Mouse (Mus musculus) layer of hippocampus, postnatal 36 days (tissue): ENCODE data around the gene Inpp1. TPM values are rescaled to one million over a fixed set of nuclear protein-coding genes. Genes with fewer than 3 reads are reported as not detected.
A peak's percentile ranks its signal among the peaks of the same experiment; 100 is the strongest.
"Not testable (repeated sequence)": the region's sequence is repeated elsewhere in the genome, so short reads cannot be mapped to it uniquely, and the experiment has no call there.

ENCODE experiments used
- DNase-seq, 2 experiments: peaks; one replicate each; pipeline ENCODE4 v3.0.0; 2022
- total RNA-seq, 2 experiments: library from RNA; stranded (reverse); gene quantifications; 2 replicates each; pipeline ENCODE4 v1.2.3; 2021

Gene Inpp1
- total RNA-seq: 10 to 100 TPM; 35.3 to 41.0 TPM

GRCm38 (mm10) chr1:52816910-52817812 lies at the start of gene Inpp1:
Inpp1 (minus strand) TSS chr1:52817688.
- peak; percentile 71 to 74 for DNase-seq

- DNase-seq: no peak
Observed at GRCm38 (mm10) chr1:52866007-52866406, 48.5 kb upstream of the Inpp1 start.

DNA sequence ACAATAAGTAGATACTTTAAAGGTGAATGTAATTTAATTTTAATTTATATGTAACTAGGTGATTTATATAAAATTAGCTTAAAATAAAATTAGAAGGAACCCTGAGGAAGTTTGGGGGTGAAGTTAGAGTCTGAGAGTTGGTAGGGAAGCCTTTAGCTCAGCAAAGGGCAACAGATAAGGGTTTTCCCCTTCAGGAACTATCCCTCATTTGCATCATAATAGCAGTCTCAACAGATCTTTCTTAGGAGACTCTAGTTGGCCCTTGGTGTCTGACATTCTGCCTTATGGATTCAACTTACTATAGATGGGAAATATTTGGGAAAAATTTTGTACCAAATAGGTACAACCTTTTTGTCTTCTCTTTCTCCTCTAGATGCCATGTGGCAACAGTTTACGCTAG lies 46.7 kb upstream of the Inpp1 start:
- no peak for DNase-seq

GRCm38 (mm10) chr1:52855904-52856601 lies 38.6 kb upstream of the Inpp1 start:
- no peak for DNase-seq

GRCm38 (mm10) chr1:52854029-52854428 lies 36.5 kb upstream of the Inpp1 start:
- not testable (repeated sequence) for DNase-seq

DNA sequence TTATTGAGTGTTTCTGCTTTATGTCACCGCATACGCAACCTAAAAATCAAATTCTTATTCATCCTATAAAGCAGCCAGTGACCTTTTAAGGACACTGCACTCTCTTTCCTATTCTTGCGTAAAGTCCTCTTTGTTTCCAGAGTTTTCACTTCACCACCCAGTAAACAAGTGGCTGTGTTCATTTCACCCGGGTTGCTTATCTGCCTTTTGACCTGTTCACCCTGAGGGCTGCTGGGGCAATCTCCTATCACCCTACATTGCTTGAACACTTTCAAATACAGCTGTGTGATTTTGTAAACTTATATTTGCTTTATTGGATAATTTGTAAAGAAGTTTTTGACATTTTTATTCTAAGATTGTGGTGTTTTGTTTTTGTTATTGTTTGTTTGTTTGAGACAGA lies 31.9 kb upstream of the Inpp1 start:
- no peak for DNase-seq

GRCm38 (mm10) chr1:52846556-52846955 lies 29.1 kb upstream of the Inpp1 start:
- no peak for DNase-seq

DNA sequence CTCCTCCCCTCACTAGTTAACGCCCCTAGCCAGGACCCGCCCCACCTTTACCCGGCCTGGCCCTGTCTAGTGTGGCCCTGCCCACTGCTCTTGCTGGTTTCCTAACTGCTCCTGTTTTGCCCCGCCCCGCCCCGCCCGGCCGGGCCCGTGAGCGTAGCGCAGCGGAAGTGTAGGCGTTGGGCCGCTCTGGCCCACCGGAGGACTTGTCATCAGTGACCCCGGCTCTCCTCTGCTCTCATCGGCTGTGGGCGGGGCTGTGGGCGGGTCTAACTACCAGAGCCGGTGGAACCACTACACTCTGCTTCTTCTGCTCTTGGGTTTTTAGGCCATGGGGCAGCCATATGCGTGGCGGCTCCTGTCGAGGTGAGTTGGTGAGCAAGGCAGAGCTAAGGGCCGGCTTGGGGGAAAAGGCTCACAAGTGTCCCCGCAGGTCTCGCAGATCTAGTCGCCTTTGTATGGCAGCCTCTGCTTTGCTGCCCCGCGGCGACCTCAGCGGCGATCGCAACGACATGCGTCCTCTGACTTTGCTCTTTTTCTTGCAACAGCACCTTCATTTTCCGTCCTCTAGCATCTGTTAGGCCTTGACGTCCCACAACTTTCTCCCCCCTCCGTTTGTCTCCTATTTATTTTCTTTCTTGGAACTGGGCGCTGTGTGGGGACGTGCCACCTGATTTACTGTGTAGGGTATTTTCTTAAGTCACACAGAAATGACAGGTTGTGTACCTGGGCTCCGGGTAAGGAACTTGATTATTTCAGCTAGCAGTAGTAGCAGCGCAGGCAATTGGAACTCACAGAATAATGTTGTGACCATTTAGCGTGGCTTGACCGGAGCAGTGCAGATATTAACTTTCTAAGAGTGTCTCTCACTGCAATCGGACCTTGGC lies 27.5 kb upstream of the Inpp1 start, which contains the start of gene Hibch:
Gene Hibch, plus strand, starts transcription at position 148 of the 884 bp plus-strand sequence.
- peak; percentile 96 to 97 for DNase-seq

- DNase-seq: no peak
Observed at GRCm38 (mm10) chr1:52844354-52844753, 26.9 kb upstream of the Inpp1 start.

- no peak for DNase-seq
Observed at GRCm38 (mm10) chr1:52839099-52839498, 21.6 kb upstream of the Inpp1 start.

GRCm38 (mm10) chr1:52817813-52818147 lies 292 bp upstream of the Inpp1 start:
- no peak for DNase-seq

- no peak for DNase-seq
Observed at GRCm38 (mm10) chr1:52816232-52816891, 1.1 kb downstream of the Inpp1 start.

GRCm38 (mm10) chr1:52808456-52808855 lies 9.0 kb downstream of the Inpp1 start:
- DNase-seq: no peak

DNA sequence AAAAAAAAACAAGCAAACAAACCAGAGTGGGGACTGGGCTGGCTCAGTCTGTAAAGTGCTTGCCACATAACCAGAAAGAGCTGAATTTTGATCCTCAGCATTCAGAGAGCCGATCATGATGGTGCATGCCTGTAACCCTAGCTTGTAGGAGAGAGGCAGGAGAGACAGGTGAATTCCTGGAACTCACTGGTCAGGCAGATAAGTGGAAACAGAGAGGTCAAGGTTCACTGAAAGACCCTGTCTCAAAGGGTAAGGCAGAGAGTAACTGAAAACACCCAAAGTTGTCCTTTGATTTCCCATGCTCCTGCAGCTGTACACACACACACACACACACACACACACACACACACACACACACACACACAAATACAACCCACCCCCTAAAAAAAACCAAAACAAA lies 12.4 kb downstream of the Inpp1 start:
- no peak for DNase-seq

GRCm38 (mm10) chr1:52802406-52802975 lies 15.0 kb downstream of the Inpp1 start:
- no peak for DNase-seq

GRCm38 (mm10) chr1:52801651-52802050 lies 15.8 kb downstream of the Inpp1 start:
- no peak for DNase-seq

GRCm38 (mm10) chr1:52800340-52800740 lies 17.1 kb downstream of the Inpp1 start:
- no peak for DNase-seq

- DNase-seq: no peak
Observed at GRCm38 (mm10) chr1:52799772-52800171, 17.7 kb downstream of the Inpp1 start.

- DNase-seq: no peak
Observed at GRCm38 (mm10) chr1:52799056-52799726, 18.3 kb downstream of the Inpp1 start.

- no peak for DNase-seq
Observed at GRCm38 (mm10) chr1:52795927-52796326, 21.6 kb downstream of the Inpp1 start.

GRCm38 (mm10) chr1:52793692-52794091 lies 23.8 kb downstream of the Inpp1 start:
- no peak for DNase-seq
